Mouse (Mus musculus) midbrain, embryonic 11.5 days (tissue): ENCODE measurements around the gene Svep1. TPM values are rescaled to one million over a fixed set of nuclear protein-coding genes. Genes with fewer than 3 reads are reported as not detected.

Experiments
- ATAC-seq: fragments of 200-750 bp; cut with Nextera tagmentation; 2 replicates; pipeline ENCODE4 v1.8.0; 2017; ENCODE audit warnings: moderate TSS enrichment, moderate library complexity; ENCODE audit not compliant: low FRiP score
- DNase-seq: peaks from one replicate; pipeline ENCODE4 v3.0.0; 2015; ENCODE audit warnings: low spot score; ENCODE audit errors: missing footprints
- H3K27ac ChIP-seq: fragments of 300-500 bp; sonication (generic); 2 replicates; pipeline ENCODE4 v1.5.1; 2014; ENCODE audit warnings: low read depth, low read length
- H3K27me3 ChIP-seq: fragments of 300-500 bp; sonication (generic); 2 replicates; pipeline ENCODE4 v1.6.1; 2014; ENCODE audit warnings: mild to moderate bottlenecking, low read length, moderate library complexity, mixed read lengths; ENCODE audit not compliant: control insufficient read depth, insufficient read depth
- H3K36me3 ChIP-seq: fragments of 300-500 bp; sonication (generic); 2 replicates; pipeline ENCODE4 v1.6.1; 2014; ENCODE audit warnings: mild to moderate bottlenecking, low read length, moderate library complexity, mixed read lengths; ENCODE audit not compliant: control insufficient read depth, insufficient read depth
- H3K4me1 ChIP-seq: fragments of 300-500 bp; sonication (generic); 2 replicates; pipeline ENCODE4 v1.6.1; 2014; ENCODE audit warnings: low read length; ENCODE audit not compliant: control insufficient read depth, insufficient read depth
- H3K4me2 ChIP-seq: fragments of 300-500 bp; sonication (generic); 2 replicates; pipeline ENCODE4 v1.6.1; 2014; ENCODE audit warnings: mild to moderate bottlenecking, moderate library complexity
- H3K4me3 ChIP-seq: fragments of 300-500 bp; sonication (generic); 2 replicates; pipeline ENCODE4 v1.5.1; 2014; ENCODE audit warnings: low read depth, low read length
- H3K9ac ChIP-seq: fragments of 300-500 bp; sonication (generic); 2 replicates; pipeline ENCODE4 v1.6.1; 2014; ENCODE audit warnings: low read length
- H3K9me3 ChIP-seq: fragments of 300-500 bp; sonication (generic); 2 replicates; pipeline ENCODE4 v1.6.1; 2016; ENCODE audit warnings: low read length; ENCODE audit not compliant: control insufficient read depth
- WGBS: fragments of 180-500 bp; shearing (Covaris S2); extraction: QIAGEN DNeasy Blood & Tissue Kit; methylation state at CpG from one replicate; pipeline ENCODE4 v1.1.7; 2014; 5-methylcytosine and 5-hydroxymethylcytosine counted together
- polyA plus RNA-seq: library from polyadenylated mRNA; unstranded; fragments of >200 nt; fragmentation: Nextera tagmentation; extraction: Ambion mirVana; gene quantifications from 2 replicates; pipeline ENCODE4 v1.2.1, GENCODE M21; 2014

Gene Svep1
- polyA plus RNA-seq, 1 experiment from 2014 or later = 2.2 TPM

GRCm38 (mm10) chr4:58054441-58054840 is 152.2 kb downstream of the Svep1 start:
- Histone ChIP-seq H3K9ac (no peak overlapping the region), H3K4me3 (no peak overlapping the region), H3K27me3 (no peaks in the 10 kb centered on the region), H3K27ac (no peak overlapping the region), H3K4me1 (no peaks in the 10 kb centered on the region), H3K36me3 (no peaks in the 10 kb centered on the region), H3K9me3 (no peaks in the 10 kb centered on the region), H3K4me2 (no peak overlapping the region)
- no peak for ATAC-seq
- DNase-seq = no peak
- 70% methylated on average over 5 of the region's 5 CpGs for WGBS

- no peaks in the 10 kb centered on the region for H3K4me1 ChIP-seq
- no peaks in the 10 kb centered on the region for H3K9me3 ChIP-seq
- WGBS = 71% methylated on average over 8 of the region's 8 CpGs
- H3K27ac ChIP-seq = no peak overlapping the region
- no peak overlapping the region for H3K4me2 ChIP-seq
- no peak for ATAC-seq
- H3K4me3 ChIP-seq = no peak overlapping the region
- no peaks in the 10 kb centered on the region for H3K36me3 ChIP-seq
- H3K27me3 ChIP-seq = no peaks in the 10 kb centered on the region
- no peak overlapping the region for H3K9ac ChIP-seq
- DNase-seq = no peak
These were observed 155.9 kb downstream of the Svep1 start for GRCm38 (mm10) chr4:58050746-58051145.

GRCm38 (mm10) chr4:58050276-58050675 is 156.4 kb downstream of the Svep1 start:
- H3K27me3 ChIP-seq = no peaks in the 10 kb centered on the region
- no peaks in the 10 kb centered on the region for H3K4me1 ChIP-seq
- DNase-seq (no peak), ATAC-seq (no peak)
- H3K36me3 ChIP-seq = no peaks in the 10 kb centered on the region
- no peak overlapping the region for H3K27ac ChIP-seq
- no peaks in the 10 kb centered on the region for H3K9me3 ChIP-seq
- H3K4me2 ChIP-seq = no peak overlapping the region
- 86% methylated on average over 8 of the region's 8 CpGs for WGBS
- H3K4me3 ChIP-seq = no peak overlapping the region
- H3K9ac ChIP-seq = no peak overlapping the region

- Histone ChIP-seq H3K36me3 (no peaks in the 10 kb centered on the region), H3K4me2 (no peak overlapping the region), H3K9me3 (no peaks in the 10 kb centered on the region), H3K4me1 (no peaks in the 10 kb centered on the region), H3K27me3 (no peaks in the 10 kb centered on the region), H3K27ac (no peak overlapping the region), H3K9ac (no peak overlapping the region), H3K4me3 (no peak overlapping the region)
- DNase-seq (no peak), ATAC-seq (no peak)
- WGBS = 92% methylated on average over 6 of the region's 6 CpGs
These were observed 161.8 kb downstream of the Svep1 start for GRCm38 (mm10) chr4:58044833-58045232.

GRCm38 (mm10) chr4:58044356-58044755 is 162.3 kb downstream of the Svep1 start:
- no peak overlapping the region for H3K9ac ChIP-seq
- no peak overlapping the region for H3K4me2 ChIP-seq
- no peak overlapping the region for H3K4me3 ChIP-seq
- ATAC-seq (no peak), DNase-seq (no peak)
- H3K27ac ChIP-seq = no peak overlapping the region
- H3K9me3 ChIP-seq = no peaks in the 10 kb centered on the region
- H3K4me1 ChIP-seq = no peaks in the 10 kb centered on the region
- 93% methylated on average over 3 of the region's 3 CpGs for WGBS
- H3K36me3 ChIP-seq = no peaks in the 10 kb centered on the region
- no peaks in the 10 kb centered on the region for H3K27me3 ChIP-seq

GRCm38 (mm10) chr4:58040093-58040492 is 166.6 kb downstream of the Svep1 start:
- WGBS = 71% methylated on average over 2 of the region's 2 CpGs
- Histone ChIP-seq H3K27ac (no peak overlapping the region), H3K36me3 (no peaks in the 10 kb centered on the region), H3K9me3 (no peaks in the 10 kb centered on the region), H3K9ac (no peak overlapping the region), H3K4me1 (no peaks in the 10 kb centered on the region), H3K27me3 (no peaks in the 10 kb centered on the region), H3K4me2 (no peak overlapping the region), H3K4me3 (no peak overlapping the region)
- no peak for DNase-seq
- no peak for ATAC-seq

GRCm38 (mm10) chr4:58037096-58037705 is 169.5 kb downstream of the Svep1 start:
- no peaks in the 10 kb centered on the region for H3K9me3 ChIP-seq
- H3K27me3 ChIP-seq = no peaks in the 10 kb centered on the region
- no peak overlapping the region for H3K4me3 ChIP-seq
- WGBS = 93% methylated on average over 6 of the region's 6 CpGs
- H3K27ac ChIP-seq = no peak overlapping the region
- ATAC-seq (no peak), DNase-seq (no peak)
- H3K36me3 ChIP-seq = no peaks in the 10 kb centered on the region
- no peaks in the 10 kb centered on the region for H3K4me1 ChIP-seq
- no peak overlapping the region for H3K9ac ChIP-seq
- H3K4me2 ChIP-seq = no peak overlapping the region

- DNase-seq (no peak), ATAC-seq (no peak)
- no peaks in the 10 kb centered on the region for H3K36me3 ChIP-seq
- H3K9me3 ChIP-seq = no peaks in the 10 kb centered on the region
- WGBS = 59% methylated on average over 13 of the region's 13 CpGs
- no peak overlapping the region for H3K9ac ChIP-seq
- H3K4me1 ChIP-seq = no peaks in the 10 kb centered on the region
- H3K27ac ChIP-seq = no peak overlapping the region
- no peak overlapping the region for H3K4me2 ChIP-seq
- no peak overlapping the region for H3K4me3 ChIP-seq
- H3K27me3 ChIP-seq = no peaks in the 10 kb centered on the region
These were observed 172.0 kb downstream of the Svep1 start for GRCm38 (mm10) chr4:58034663-58035062.

GRCm38 (mm10) chr4:58032714-58033113 is 173.9 kb downstream of the Svep1 start:
- H3K4me2 ChIP-seq = no peak overlapping the region
- H3K27ac ChIP-seq = no peak overlapping the region
- H3K36me3 ChIP-seq = no peaks in the 10 kb centered on the region
- H3K4me1 ChIP-seq = no peaks in the 10 kb centered on the region
- WGBS = 92% methylated on average over 1 of the region's 1 CpGs
- H3K9ac ChIP-seq = no peak overlapping the region
- no peak for DNase-seq
- H3K27me3 ChIP-seq = no peaks in the 10 kb centered on the region
- H3K9me3 ChIP-seq = no peaks in the 10 kb centered on the region
- ATAC-seq = no peak
- no peak overlapping the region for H3K4me3 ChIP-seq
